Comparison of ENCODE assay signal across 20 mouse cellular contexts in genomic region chr19:37520740-37521433, GRCm38 (mm10). TPM values are rescaled to one million over a fixed set of nuclear protein-coding genes. Genes with fewer than 3 reads are reported as not detected.
DNase-seq lines count a peak whose midpoint lies in the region; ATAC-seq lines count a peak whose summit lies in the region.
"Had no signal": no experiment of that assay in that cellular context is flagged by ENCODE, and none has a peak within 500 bp of the region (broad histone marks: within the 10 kb centered on the region; RNA-seq: fewer than 3 reads in every experiment).

No protein-coding gene starts in this region.

- no peak overlapping the region for H3K4me2 ChIP-seq in kidney, embryonic 16.5 days (replicated peaks; ENCODE audit: low read depth, low read length)
- H3K4me2 ChIP-seq: heart, embryonic 12.5 days; hindbrain, embryonic 14.5 days; midbrain, embryonic 15.5 days had no signal

- ATAC-seq in kidney, embryonic 16.5 days (ENCODE audit: low FRiP score, low TSS enrichment), result no peak
- ATAC-seq: forebrain, embryonic 16.5 days; intestine, embryonic 16.5 days; midbrain, embryonic 15.5 days; Patski had no signal

- 65% methylated on average over 18 of the region's 18 CpGs for WGBS in kidney, embryonic 16.5 days

- H3K9me3 ChIP-seq in kidney, embryonic 16.5 days (ENCODE audit: low read length), result no peaks in the 10 kb centered on the region
- H3K9me3 ChIP-seq: heart, embryonic 12.5 days; limb, embryonic 10.5 days; midbrain, embryonic 15.5 days had no signal

- H3K27me3 ChIP-seq in kidney, embryonic 16.5 days (ENCODE audit: insufficient read depth, low read length), result no peaks in the 10 kb centered on the region
- H3K27me3 ChIP-seq: midbrain, embryonic 15.5 days; Patski had no signal

- no peak overlapping the region for H3K9ac ChIP-seq in kidney, embryonic 16.5 days (replicated peaks; ENCODE audit: low read length)
- H3K9ac ChIP-seq: heart, embryonic 12.5 days; hindbrain, embryonic 14.5 days; midbrain, embryonic 15.5 days had no signal

- peak; percentile 25 for DNase-seq in adrenal gland, postnatal 14 days
- no peak for DNase-seq in adrenal gland, adult 2 months
- DNase-seq in kidney, postnatal 10 days, result peak; percentile 42
- DNase-seq in retina, postnatal 1 day, result peak; percentile 68
- DNase-seq in retina, embryonic 14.5 days (ENCODE audit: low spot score), result no peak
- DNase-seq in testis, postnatal 14 days (ENCODE audit: low spot score), result no peak
- DNase-seq in layer of hippocampus, adult 9-11 months, result no peak
- DNase-seq: cerebellum, postnatal 14 days; gastrocnemius, adult 2 months; right cerebral cortex, postnatal 14 days; thymus, adult 18-20 months had no signal

- H3K4me3 ChIP-seq in kidney, embryonic 16.5 days (ENCODE audit: low read length), result no peak overlapping the region
- H3K4me3 ChIP-seq: erythroblast, embryonic 14.5 days; gastrocnemius, adult 2 months; heart, embryonic 12.5 days; limb, embryonic 10.5 days; midbrain, embryonic 15.5 days had no signal

- H3K4me1 ChIP-seq in kidney, embryonic 16.5 days (ENCODE audit: insufficient read depth, low read length), result no peaks in the 10 kb centered on the region
- H3K4me1 ChIP-seq: limb, embryonic 10.5 days; midbrain, embryonic 15.5 days had no signal

- no peaks in the 10 kb centered on the region for H3K36me3 ChIP-seq in kidney, embryonic 16.5 days (ENCODE audit: insufficient read depth, low read length)
- H3K36me3 ChIP-seq: heart, embryonic 12.5 days; limb, embryonic 10.5 days; midbrain, embryonic 15.5 days had no signal

- H3K27ac ChIP-seq in kidney, embryonic 16.5 days (ENCODE audit: low read length), result no peak overlapping the region
- H3K27ac ChIP-seq: gastrocnemius, adult 2 months; hindbrain, embryonic 14.5 days; limb, embryonic 10.5 days; midbrain, embryonic 15.5 days had no signal

RNA-seq across cellular contexts. Expression of gene Exoc6, which starts 29.3 kb away (rescaled TPM):
- 22.5 and 26.9 TPM in 2 replicates for total RNA-seq in adrenal gland, postnatal 14 days (2021)
- 10 to 100 TPM; 20.5 to 20.9 TPM for total RNA-seq in adrenal gland, adult 2 months (2021)
- 3.3 and 3.7 TPM in 2 replicates for polyA plus RNA-seq in adrenal gland, adult 2 months (2012; rRNA removed)
- 25.3 and 26.9 TPM in 2 replicates for polyA plus RNA-seq in kidney, embryonic 16.5 days (2015; fragmentation: Nextera tagmentation; extraction: Ambion mirVana)

Comparison
In these comparisons a context has a peak if more than half of its experiments do, and no peak if none do; other contexts are left out.
1. DNase-seq: peak in adrenal gland, postnatal 14 days (single experiment), kidney, postnatal 10 days (single experiment) and retina, postnatal 1 day (single experiment); none in adrenal gland, adult 2 months (single experiment), retina, embryonic 14.5 days (single experiment), testis, postnatal 14 days (single experiment) and layer of hippocampus, adult 9-11 months (single experiment).